Mouse (Mus musculus): ENCODE data around the gene Prr14. TPM values are rescaled to one million over a fixed set of nuclear protein-coding genes. Genes with fewer than 3 reads are reported as not detected.
"Not testable (repeated sequence)": the region's sequence is repeated elsewhere in the genome, so short reads cannot be mapped to it uniquely, and the experiment has no call there.

Gene Prr14
- polyA plus RNA-seq, 1 experiment from 2014 or later: 44.3 TPM

DNA sequence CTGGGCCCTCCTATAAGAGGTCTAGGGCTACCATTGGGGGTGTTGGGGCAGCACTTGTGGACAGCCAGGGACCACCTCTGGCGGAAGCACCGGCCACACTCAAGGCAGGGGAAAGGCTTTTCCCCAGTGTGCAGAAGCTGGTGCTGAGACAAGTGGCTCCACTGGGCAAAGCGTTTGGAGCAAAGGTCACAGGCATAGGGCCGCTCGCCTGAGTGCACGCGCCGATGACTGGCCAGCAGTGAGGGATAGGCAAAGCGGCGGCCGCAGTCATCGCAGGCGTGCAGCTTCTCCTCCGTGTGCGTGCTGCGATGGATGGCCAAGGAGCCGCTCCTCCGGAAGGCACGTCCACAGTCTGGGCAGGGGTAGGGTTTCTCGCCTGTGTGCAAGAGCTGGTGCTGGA lies 15.4 kb upstream of the Prr14 start:
- Histone ChIP-seq H3K4me1 (ENCODE audit: control insufficient read depth, insufficient read depth, low read length) (peaks cover 8% of the 10 kb centered on the region; the same call in 1 of the 2 replicates), H3K9ac (replicated peaks; ENCODE audit: low read length) (no peak overlapping the region), H3K9me3 (ENCODE audit: control insufficient read depth, low read length) (no peaks in the 10 kb centered on the region), H3K27ac (replicated peaks; ENCODE audit: low read depth, low read length) (no peak overlapping the region), H3K27me3 (ENCODE audit: control insufficient read depth, insufficient read depth, low read length) (no peaks in the 10 kb centered on the region), H3K4me3 (replicated peaks; ENCODE audit: low read depth, low read length) (no peak overlapping the region), H3K36me3 (ENCODE audit: control insufficient read depth, insufficient read depth, low read length) (peaks cover 38% of the 10 kb centered on the region), H3K4me2 (ENCODE audit: low read length) (no peak overlapping the region)
- DNase-seq (no peak), ATAC-seq (ENCODE audit: low FRiP score, low TSS enrichment) (no peak)
- WGBS: 91% methylated on average over 20 of the region's 20 CpGs

DNA sequence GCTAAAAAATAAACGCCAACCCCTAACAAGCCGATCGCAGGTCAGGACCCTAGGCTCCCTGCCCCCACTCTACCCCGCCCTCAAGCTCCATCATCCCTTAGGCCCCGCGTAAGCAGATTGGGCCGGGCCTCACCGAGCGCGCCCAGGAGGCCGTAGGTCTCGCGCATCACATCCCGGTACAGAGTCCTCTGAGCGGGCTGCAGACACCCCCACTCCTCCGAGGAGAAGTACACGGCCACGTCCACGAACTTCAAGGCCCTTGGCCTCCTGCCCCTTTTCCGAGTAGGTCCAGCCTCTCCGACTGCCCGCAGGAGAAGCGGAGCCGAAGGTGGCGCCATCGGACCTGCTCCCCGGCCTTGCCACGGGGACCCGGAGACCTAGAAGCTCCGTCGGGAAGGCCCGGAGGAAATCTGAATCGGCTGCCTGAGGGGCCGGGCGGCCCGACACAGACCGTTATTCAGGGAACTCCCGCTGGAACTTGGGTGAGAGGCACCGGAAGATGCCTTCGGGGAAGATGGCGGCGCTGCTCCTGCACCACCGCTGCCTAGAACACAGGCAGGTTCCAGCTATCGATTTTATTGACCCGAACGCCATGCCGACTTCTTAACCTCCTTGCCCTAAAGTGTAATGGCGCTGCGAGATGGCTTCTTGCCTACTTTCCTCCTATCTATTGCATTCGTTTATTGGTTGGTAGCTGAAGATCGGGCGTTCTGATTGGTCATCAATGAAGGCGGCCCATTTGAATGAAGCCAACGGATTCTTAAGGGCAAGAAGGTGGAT lies 10.7 kb upstream of the Prr14 start, which contains the start of gene Zfp689:
Gene Zfp689 (minus strand): TSS at position 638 of the 780 bp plus-strand sequence.
- Histone ChIP-seq H3K4me2 (ENCODE audit: low read length) (peak within 1 kb of the TSS; percentile 69), H3K27ac (replicated peaks; ENCODE audit: low read depth, low read length) (peak within 1 kb of the TSS; percentile 94), H3K9me3 (ENCODE audit: control insufficient read depth, low read length) (no peaks in the 10 kb centered on the region), H3K4me3 (replicated peaks; ENCODE audit: low read depth, low read length) (peak within 1 kb of the TSS; percentile 93), H3K36me3 (ENCODE audit: control insufficient read depth, insufficient read depth, low read length) (peaks cover 18% of the 10 kb centered on the region), H3K9ac (replicated peaks; ENCODE audit: low read length) (peak within 1 kb of the TSS; percentile 96), H3K27me3 (ENCODE audit: control insufficient read depth, insufficient read depth, low read length) (no peaks in the 10 kb centered on the region), H3K4me1 (ENCODE audit: control insufficient read depth, insufficient read depth, low read length) (peaks cover 37% of the 10 kb centered on the region)
- ATAC-seq (ENCODE audit: low FRiP score, low TSS enrichment): peak; percentile 91
- WGBS: under 1% methylated on average over 54 of the region's 54 CpGs
- DNase-seq: peak; percentile 97

DNA sequence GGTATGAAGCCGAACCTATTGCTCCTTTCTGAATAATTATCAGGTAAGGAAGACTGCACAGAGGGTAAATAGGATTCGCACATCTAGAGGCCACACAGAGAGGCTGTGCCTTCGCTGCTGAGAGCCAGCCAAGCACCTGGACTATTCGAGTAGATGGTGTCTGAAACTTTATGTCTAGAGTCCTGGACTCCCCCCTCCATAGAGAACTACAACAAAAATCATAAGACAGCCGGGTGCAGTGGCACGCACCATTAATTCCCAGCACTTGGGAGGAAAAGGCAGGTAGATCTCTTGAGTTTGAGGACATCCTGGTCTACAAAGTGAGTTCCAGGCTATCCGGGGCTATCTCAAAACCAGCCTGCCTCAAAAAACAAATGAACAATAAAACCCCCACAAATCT lies 9.4 kb upstream of the Prr14 start:
- peaks cover 37% of the 10 kb centered on the region for H3K4me1 ChIP-seq (ENCODE audit: control insufficient read depth, insufficient read depth, low read length)
- ATAC-seq (ENCODE audit: low FRiP score, low TSS enrichment): no peak
- peak overlapping the region; percentile 93 for H3K4me3 ChIP-seq (replicated peaks; ENCODE audit: low read depth, low read length)
- H3K27ac ChIP-seq (replicated peaks; ENCODE audit: low read depth, low read length): no peak overlapping the region
- peaks cover 9% of the 10 kb centered on the region for H3K36me3 ChIP-seq (ENCODE audit: control insufficient read depth, insufficient read depth, low read length)
- no peaks in the 10 kb centered on the region for H3K9me3 ChIP-seq (ENCODE audit: control insufficient read depth, low read length)
- H3K4me2 ChIP-seq (ENCODE audit: low read length): peak overlapping the region; percentile 69
- H3K27me3 ChIP-seq (ENCODE audit: control insufficient read depth, insufficient read depth, low read length): no peaks in the 10 kb centered on the region
- 80% methylated on average over 7 of the region's 7 CpGs for WGBS
- H3K9ac ChIP-seq (replicated peaks; ENCODE audit: low read length): peak overlapping the region; percentile 42
- DNase-seq: no peak

DNA sequence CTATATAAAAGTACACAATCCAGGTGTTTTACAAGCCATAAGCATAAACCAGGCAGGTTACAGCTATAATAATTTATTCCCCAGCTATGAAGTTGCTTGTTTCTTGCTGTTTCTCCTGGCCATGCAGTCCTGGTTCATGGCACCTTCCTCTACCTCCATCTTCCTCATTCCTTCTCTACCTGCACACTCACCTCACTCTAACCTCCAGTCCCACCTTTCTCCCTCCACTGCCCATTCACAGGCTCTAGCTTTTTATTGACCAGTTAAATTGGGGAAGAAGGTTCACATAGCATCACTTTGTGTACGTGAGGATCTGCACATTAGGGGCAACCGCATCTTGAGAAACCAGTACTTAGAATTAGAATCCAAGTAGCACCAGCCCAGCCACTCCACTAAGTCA lies 6.4 kb upstream of the Prr14 start:
- 99% methylated on average over 2 of the region's 2 CpGs for WGBS
- H3K9ac ChIP-seq (replicated peaks; ENCODE audit: low read length): no peak overlapping the region
- H3K27me3 ChIP-seq (ENCODE audit: control insufficient read depth, insufficient read depth, low read length): no peaks in the 10 kb centered on the region
- no peaks in the 10 kb centered on the region for H3K9me3 ChIP-seq (ENCODE audit: control insufficient read depth, low read length)
- H3K27ac ChIP-seq (replicated peaks; ENCODE audit: low read depth, low read length): no peak overlapping the region
- no peak for ATAC-seq (ENCODE audit: low FRiP score, low TSS enrichment)
- H3K36me3 ChIP-seq (ENCODE audit: control insufficient read depth, insufficient read depth, low read length): peaks cover 22% of the 10 kb centered on the region
- peaks cover 31% of the 10 kb centered on the region for H3K4me1 ChIP-seq (ENCODE audit: control insufficient read depth, insufficient read depth, low read length)
- no peak overlapping the region for H3K4me2 ChIP-seq (ENCODE audit: low read length)
- no peak overlapping the region for H3K4me3 ChIP-seq (replicated peaks; ENCODE audit: low read depth, low read length)
- DNase-seq: no peak

DNA sequence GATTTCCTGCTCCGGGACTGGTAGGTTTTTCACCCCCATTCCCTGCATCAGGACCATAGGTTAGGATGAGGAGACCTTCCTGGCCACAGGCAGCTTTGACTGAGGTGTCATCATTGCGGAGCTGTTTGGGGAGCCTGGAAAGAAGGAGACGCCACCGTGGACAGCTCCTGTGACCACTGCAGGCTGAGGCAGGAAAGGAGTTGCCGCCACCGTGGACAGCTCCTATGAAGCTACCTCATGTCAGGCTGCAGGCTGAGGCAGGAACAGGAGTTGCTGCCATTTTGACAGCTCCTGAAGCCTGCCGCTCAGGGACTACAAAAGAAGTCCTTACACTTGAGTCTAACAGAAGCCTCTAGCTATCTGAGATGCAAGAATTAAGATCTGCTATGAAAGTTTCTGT lies 4.5 kb upstream of the Prr14 start:
- H3K4me2 ChIP-seq (ENCODE audit: low read length): no peak overlapping the region
- 96% methylated on average over 7 of the region's 7 CpGs for WGBS
- no peak for DNase-seq
- H3K4me1 ChIP-seq (ENCODE audit: control insufficient read depth, insufficient read depth, low read length): peaks cover 26% of the 10 kb centered on the region
- H3K9me3 ChIP-seq (ENCODE audit: control insufficient read depth, low read length): no peaks in the 10 kb centered on the region
- H3K36me3 ChIP-seq (ENCODE audit: control insufficient read depth, insufficient read depth, low read length): peaks cover 28% of the 10 kb centered on the region
- ATAC-seq (ENCODE audit: low FRiP score, low TSS enrichment): no peak
- H3K27ac ChIP-seq (replicated peaks; ENCODE audit: low read depth, low read length): no peak overlapping the region
- H3K9ac ChIP-seq (replicated peaks; ENCODE audit: low read length): no peak overlapping the region
- H3K27me3 ChIP-seq (ENCODE audit: control insufficient read depth, insufficient read depth, low read length): no peaks in the 10 kb centered on the region
- H3K4me3 ChIP-seq (replicated peaks; ENCODE audit: low read depth, low read length): no peak overlapping the region

DNA sequence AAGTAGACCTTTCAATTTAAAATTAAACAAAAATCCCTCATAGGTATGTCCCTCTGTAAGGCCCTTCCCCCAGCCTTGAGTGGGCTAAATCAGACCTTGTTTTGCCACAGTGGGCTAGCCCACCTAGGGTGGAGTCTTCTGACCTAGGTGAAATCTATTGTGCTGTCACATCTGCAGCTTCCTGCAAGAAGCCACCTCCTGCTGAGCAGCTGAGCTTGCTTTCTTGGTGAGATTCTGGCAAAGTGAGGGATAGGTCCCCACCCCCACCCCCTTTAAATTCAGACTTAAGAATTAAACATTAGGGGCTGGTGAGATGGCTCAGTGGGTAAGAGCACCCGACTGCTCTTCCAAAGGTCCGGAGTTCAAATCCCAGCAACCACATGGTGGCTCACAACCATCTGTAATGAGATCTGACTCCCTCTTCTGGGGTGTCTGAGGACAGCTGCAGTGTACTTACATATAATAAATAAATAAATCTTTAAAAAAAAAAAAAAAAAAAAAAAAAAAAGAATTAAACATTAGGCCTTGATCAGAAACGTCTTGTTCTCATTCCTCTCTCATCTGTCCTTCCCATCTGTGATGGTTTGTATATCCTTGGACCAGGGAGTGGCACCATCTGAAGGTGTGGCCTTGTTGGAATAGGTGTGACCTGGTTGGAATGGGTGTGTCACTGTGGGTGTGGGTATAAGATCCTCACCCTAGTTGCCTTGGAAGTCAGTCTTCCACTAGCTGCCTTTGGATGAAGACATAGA lies 864 bp upstream of the Prr14 start:
- not testable (repeated sequence) for H3K4me1 ChIP-seq (ENCODE audit: control insufficient read depth, insufficient read depth, low read length); H3K4me3 ChIP-seq (replicated peaks; ENCODE audit: low read depth, low read length); DNase-seq; H3K9me3 ChIP-seq (ENCODE audit: control insufficient read depth, low read length); H3K27me3 ChIP-seq (ENCODE audit: control insufficient read depth, insufficient read depth, low read length); H3K27ac ChIP-seq (replicated peaks; ENCODE audit: low read depth, low read length); H3K4me2 ChIP-seq (ENCODE audit: low read length); H3K9ac ChIP-seq (replicated peaks; ENCODE audit: low read length); ATAC-seq (ENCODE audit: low FRiP score, low TSS enrichment)
- WGBS: 90% methylated on average over 3 of the region's 3 CpGs
- peaks cover 41% of the 10 kb centered on the region for H3K36me3 ChIP-seq (ENCODE audit: control insufficient read depth, insufficient read depth, low read length)

DNA sequence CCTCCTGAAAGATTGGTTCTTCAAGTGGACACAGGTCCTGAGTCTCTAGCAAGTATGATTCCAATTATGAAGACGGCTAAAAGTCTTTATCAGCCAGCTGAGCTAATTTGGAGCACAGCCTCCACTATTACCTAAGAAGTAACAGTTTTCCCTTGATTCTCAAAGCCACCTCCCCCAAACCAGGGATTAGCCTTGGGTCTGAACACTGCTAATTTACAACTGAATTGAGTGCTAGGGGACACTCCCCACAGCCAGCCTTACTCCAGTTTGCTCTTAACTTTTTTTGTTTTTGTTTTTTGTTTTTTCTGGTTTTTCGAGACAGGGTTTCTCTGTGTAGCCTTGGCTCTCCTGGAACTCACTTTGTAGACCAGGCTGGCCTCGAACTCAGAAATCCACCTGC lies 5.8 kb downstream of the Prr14 start:
- Histone ChIP-seq H3K9me3 (ENCODE audit: control insufficient read depth, low read length) (no peaks in the 10 kb centered on the region), H3K27ac (replicated peaks; ENCODE audit: low read depth, low read length) (no peak overlapping the region), H3K4me2 (ENCODE audit: low read length) (no peak overlapping the region), H3K4me1 (ENCODE audit: control insufficient read depth, insufficient read depth, low read length) (peaks cover 9% of the 10 kb centered on the region; the same call in 1 of the 2 replicates), H3K36me3 (ENCODE audit: control insufficient read depth, insufficient read depth, low read length) (peaks cover 22% of the 10 kb centered on the region), H3K9ac (replicated peaks; ENCODE audit: low read length) (no peak overlapping the region), H3K27me3 (ENCODE audit: control insufficient read depth, insufficient read depth, low read length) (no peaks in the 10 kb centered on the region), H3K4me3 (replicated peaks; ENCODE audit: low read depth, low read length) (no peak overlapping the region)
- WGBS: 96% methylated on average over 3 of the region's 3 CpGs
- ATAC-seq (ENCODE audit: low FRiP score, low TSS enrichment): no peak
- DNase-seq: no peak

DNA sequence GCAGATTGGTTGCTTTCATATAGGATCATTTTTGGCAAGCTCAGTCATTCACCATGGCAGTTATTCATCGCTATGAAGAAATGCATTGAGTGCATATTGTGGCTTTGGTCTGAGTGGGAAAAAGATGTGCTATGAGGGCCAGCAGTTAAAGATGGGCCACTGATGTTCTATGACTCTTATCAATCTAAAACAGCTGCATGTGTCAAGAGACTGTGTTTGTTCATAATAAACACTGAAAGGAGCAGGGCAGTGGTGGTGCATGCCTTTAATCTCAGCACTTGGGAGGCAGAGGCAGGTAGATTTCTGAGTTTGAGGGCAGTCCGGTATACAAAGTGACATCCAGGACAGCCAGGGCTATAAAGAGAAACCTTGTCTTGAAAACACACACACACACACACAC lies 6.3 kb downstream of the Prr14 start:
- WGBS: 93% methylated on average over 2 of the region's 2 CpGs
- not testable (repeated sequence) for H3K27me3 ChIP-seq (ENCODE audit: control insufficient read depth, insufficient read depth, low read length); H3K4me2 ChIP-seq (ENCODE audit: low read length); H3K9ac ChIP-seq (replicated peaks; ENCODE audit: low read length); H3K4me3 ChIP-seq (replicated peaks; ENCODE audit: low read depth, low read length); H3K4me1 ChIP-seq (ENCODE audit: control insufficient read depth, insufficient read depth, low read length); ATAC-seq (ENCODE audit: low FRiP score, low TSS enrichment); H3K27ac ChIP-seq (replicated peaks; ENCODE audit: low read depth, low read length); H3K9me3 ChIP-seq (ENCODE audit: control insufficient read depth, low read length); DNase-seq
- peaks cover 18% of the 10 kb centered on the region for H3K36me3 ChIP-seq (ENCODE audit: control insufficient read depth, insufficient read depth, low read length)

Measured in midbrain, embryonic 14.5 days (tissue).